Mouse (Mus musculus) midbrain, embryonic 13.5 days (tissue): ENCODE measurements around the gene Tmem233. TPM values are rescaled to one million over a fixed set of nuclear protein-coding genes. Genes with fewer than 3 reads are reported as not detected.

Experiments
- ATAC-seq: fragments of 200-750 bp; cut with Nextera tagmentation; 2 replicates; pipeline ENCODE4 v1.8.0; 2017; ENCODE audit warnings: mild to moderate bottlenecking, moderate TSS enrichment, moderate library complexity
- H3K27ac ChIP-seq: fragments of 300-500 bp; sonication (generic); 2 replicates; pipeline ENCODE4 v1.5.1; 2015; ENCODE audit warnings: inconsistent platforms, mild to moderate bottlenecking, moderate library complexity
- H3K27me3 ChIP-seq: fragments of 300-500 bp; sonication (generic); 2 replicates; pipeline ENCODE4 v1.6.1; 2015; ENCODE audit warnings: mild to moderate bottlenecking, inconsistent platforms
- H3K36me3 ChIP-seq: fragments of 300-500 bp; sonication (generic); 2 replicates; pipeline ENCODE4 v1.6.1; 2015; ENCODE audit warnings: mild to moderate bottlenecking, inconsistent platforms
- H3K4me1 ChIP-seq: fragments of 300-500 bp; sonication (generic); replicated peaks from 2 replicates; pipeline ENCODE4 v1.6.1; 2015; ENCODE audit warnings: inconsistent platforms
- H3K4me2 ChIP-seq: fragments of 300-500 bp; sonication (generic); replicated peaks from 2 replicates; pipeline ENCODE4 v1.6.1; 2015; ENCODE audit warnings: moderate library complexity, mild to moderate bottlenecking, inconsistent platforms
- H3K4me3 ChIP-seq: fragments of 300-500 bp; sonication (generic); replicated peaks from 2 replicates; pipeline ENCODE4 v1.5.1; 2015; ENCODE audit warnings: mild to moderate bottlenecking, inconsistent platforms
- H3K9ac ChIP-seq: fragments of 300-500 bp; sonication (generic); replicated peaks from 2 replicates; pipeline ENCODE4 v1.6.1; 2015; ENCODE audit warnings: mild to moderate bottlenecking, inconsistent platforms
- H3K9me3 ChIP-seq: fragments of 300-500 bp; sonication (generic); 2 replicates; pipeline ENCODE4 v1.6.1; 2016; ENCODE audit warnings: mild to moderate bottlenecking, inconsistent platforms
- WGBS: fragments of 180-500 bp; shearing (Covaris S2); methylation state at CpG from one replicate; pipeline ENCODE4 v1.1.7; 2015; 5-methylcytosine and 5-hydroxymethylcytosine counted together
- polyA plus RNA-seq: library from polyadenylated mRNA; unstranded; fragments of >200 nt; fragmentation: Nextera tagmentation; extraction: Ambion mirVana; gene quantifications from 2 replicates; pipeline ENCODE4 v1.2.1, GENCODE M21; 2015

The Tmem233 gene
- polyA plus RNA-seq, 1 experiment from 2014 or later = not detected

DNA sequence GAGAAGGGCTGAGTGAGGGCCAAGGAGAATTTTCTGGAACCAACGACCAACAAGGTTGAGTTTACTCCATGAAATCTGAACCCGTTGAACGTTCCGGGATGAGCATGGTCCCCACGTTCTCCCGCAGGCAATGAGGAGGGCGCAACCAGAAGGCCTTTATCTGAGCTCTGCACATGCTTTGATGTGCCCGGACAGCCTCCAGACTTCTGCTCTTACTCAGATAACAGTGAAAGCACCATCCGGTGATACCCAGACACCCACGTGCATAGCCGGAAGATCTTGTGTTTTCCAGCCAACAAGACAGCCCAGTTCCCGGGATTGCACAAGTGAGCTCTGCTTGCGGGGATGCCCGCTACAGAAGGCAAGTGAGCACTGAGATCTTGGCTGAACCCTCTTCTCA, 56.5 kb downstream of the Tmem233 start:
- WGBS = 90% methylated on average over 14 of the region's 14 CpGs
- H3K9ac ChIP-seq = no peak overlapping the region
- H3K36me3 ChIP-seq = peaks cover 8% of the 10 kb centered on the region
- no peaks in the 10 kb centered on the region for H3K9me3 ChIP-seq
- peaks cover 18% of the 10 kb centered on the region for H3K27me3 ChIP-seq
- no peak overlapping the region for H3K27ac ChIP-seq
- ATAC-seq = no peak
- H3K4me3 ChIP-seq = no peak overlapping the region
- no peak overlapping the region for H3K4me2 ChIP-seq
- H3K4me1 ChIP-seq = peaks cover 24% of the 10 kb centered on the region

GRCm38 (mm10) chr5:116026107-116026506, 56.9 kb downstream of the Tmem233 start:
- Histone ChIP-seq H3K9ac (no peak overlapping the region), H3K9me3 (no peaks in the 10 kb centered on the region), H3K36me3 (peaks cover 13% of the 10 kb centered on the region), H3K27ac (no peak overlapping the region), H3K4me1 (peaks cover 24% of the 10 kb centered on the region), H3K4me3 (no peak overlapping the region), H3K4me2 (no peak overlapping the region), H3K27me3 (peaks cover 18% of the 10 kb centered on the region)
- ATAC-seq = no peak
- WGBS = 92% methylated on average over 5 of the region's 5 CpGs

DNA sequence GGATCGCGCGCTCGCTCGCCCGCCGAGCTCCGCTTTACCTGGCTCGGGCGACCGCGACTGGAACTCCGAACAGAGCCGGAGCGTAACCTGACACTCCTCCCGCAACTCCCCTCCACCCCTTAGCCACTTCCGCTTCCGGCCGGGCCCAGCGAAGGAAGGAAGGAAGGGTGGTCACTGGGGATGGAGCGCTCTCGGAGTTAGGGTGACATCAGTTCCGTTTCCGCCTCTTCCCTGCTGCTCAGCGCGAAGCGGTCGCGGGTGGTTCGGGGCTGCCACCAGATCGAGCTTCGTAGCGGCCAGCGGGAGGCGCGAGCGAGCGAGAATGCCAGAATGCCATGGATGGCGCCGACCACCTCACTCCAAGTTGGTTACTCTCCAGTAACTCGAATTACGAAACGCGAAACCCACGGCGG, 58.7 kb downstream of the Tmem233 start, which contains the start of gene Prkab1:
TSS of gene Prkab1 (minus strand) at position 182 of the 413 bp plus-strand sequence.
- ATAC-seq = peak; percentile 99
- under 1% methylated on average over 46 of the region's 46 CpGs for WGBS

GRCm38 (mm10) chr5:116023821-116024284, 59.2 kb downstream of the Tmem233 start:
- H3K27ac ChIP-seq = peak overlapping the region; percentile 67; the same call in 1 of the 2 replicates
- H3K27me3 ChIP-seq = 0 out of 2 replicates have a peak, but pooled peaks cover 2% of the 10 kb centered on the region
- peak overlapping the region; percentile 93 for H3K4me3 ChIP-seq
- peaks cover 35% of the 10 kb centered on the region for H3K36me3 ChIP-seq
- peak overlapping the region; percentile 97 for H3K4me2 ChIP-seq
- H3K9me3 ChIP-seq = no peaks in the 10 kb centered on the region
- peak; percentile 87 for ATAC-seq
- H3K9ac ChIP-seq = peak overlapping the region; percentile 89
- under 1% methylated on average over 24 of the region's 28 CpGs for WGBS
- peaks cover 18% of the 10 kb centered on the region for H3K4me1 ChIP-seq

More for the DNA sequence above, 58.7 kb downstream of the Tmem233 start, which contains the start of gene Prkab1:
- Histone ChIP-seq H3K9me3 (no peaks in the 10 kb centered on the region), H3K9ac (peak within 1 kb of the TSS; percentile 89), H3K27me3 (0 out of 2 replicates have a peak, but pooled peaks cover 7% of the 10 kb centered on the region), H3K4me1 (peaks cover 18% of the 10 kb centered on the region), H3K4me3 (peak within 1 kb of the TSS; percentile 93), H3K4me2 (peak within 1 kb of the TSS; percentile 97), H3K27ac (peak within 1 kb of the TSS; percentile 67; the same call in 1 of the 2 replicates), H3K36me3 (peaks cover 30% of the 10 kb centered on the region)

DNA sequence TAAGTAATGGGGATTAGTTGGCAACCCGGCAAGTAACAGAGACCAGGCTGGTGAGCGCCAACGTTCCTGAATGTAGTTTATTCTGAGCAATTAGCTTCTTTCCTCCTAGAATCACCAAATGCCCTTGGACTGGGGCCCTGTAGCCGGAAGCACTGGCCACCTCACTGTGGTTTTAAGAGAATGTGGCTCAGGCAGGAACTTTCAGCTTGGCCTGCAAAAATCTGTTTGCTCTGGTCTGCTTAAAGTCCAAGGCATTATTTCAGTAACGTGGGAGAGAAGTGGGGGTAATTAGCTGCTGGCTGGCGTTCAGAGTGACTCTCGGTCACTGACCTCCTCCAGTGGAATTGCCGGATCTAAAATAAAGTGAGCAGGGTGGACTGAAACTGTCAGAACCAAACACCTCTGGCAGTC, 59.8 kb downstream of the Tmem233 start:
- Histone ChIP-seq H3K4me2 (peak overlapping the region; percentile 97), H3K27me3 (no peaks in the 10 kb centered on the region), H3K4me1 (peaks cover 18% of the 10 kb centered on the region), H3K9ac (peak overlapping the region; percentile 89), H3K4me3 (peak overlapping the region; percentile 93), H3K9me3 (no peaks in the 10 kb centered on the region), H3K36me3 (peaks cover 41% of the 10 kb centered on the region), H3K27ac (no peak overlapping the region)
- 33% methylated on average over 8 of the region's 8 CpGs for WGBS
- no peak for ATAC-seq

- peak overlapping the region; percentile 97 for H3K4me2 ChIP-seq
- no peak for ATAC-seq
- no peaks in the 10 kb centered on the region for H3K27me3 ChIP-seq
- H3K4me1 ChIP-seq = peaks cover 18% of the 10 kb centered on the region
- WGBS = 89% methylated on average over 7 of the region's 7 CpGs
- H3K9me3 ChIP-seq = no peaks in the 10 kb centered on the region
- H3K4me3 ChIP-seq = peak overlapping the region; percentile 93
- H3K27ac ChIP-seq = no peak overlapping the region
- H3K9ac ChIP-seq = peak overlapping the region; percentile 89; the same call in 1 of the 2 replicates
- peaks cover 46% of the 10 kb centered on the region for H3K36me3 ChIP-seq
Measured at GRCm38 (mm10) chr5:116022658-116023200, 60.3 kb downstream of the Tmem233 start.

DNA sequence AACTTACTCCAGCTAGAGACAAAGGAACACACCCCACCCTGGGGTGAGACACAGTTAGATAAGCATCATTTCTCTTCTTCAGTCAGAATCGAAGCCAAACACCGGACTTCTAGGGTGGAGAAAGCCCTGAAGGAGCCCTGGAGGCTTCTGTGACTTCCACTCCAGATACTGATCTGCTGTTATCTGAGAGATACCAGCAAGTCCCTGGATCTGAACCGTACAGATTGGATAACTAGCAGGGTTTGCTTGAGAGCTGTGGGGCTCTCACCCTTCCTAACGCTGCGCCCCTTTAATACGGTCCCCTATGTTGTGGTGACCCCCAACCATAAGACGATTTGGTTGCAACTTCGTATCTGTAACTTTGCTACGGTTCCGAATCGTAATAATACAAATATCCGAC, 60.9 kb downstream of the Tmem233 start:
- 96% methylated on average over 12 of the region's 12 CpGs for WGBS
- H3K4me2 ChIP-seq = 0 out of 2 replicates have a peak overlapping the region, but pooled peaks have one; percentile 97
- H3K9ac ChIP-seq = no peak overlapping the region
- peaks cover 18% of the 10 kb centered on the region for H3K4me1 ChIP-seq
- no peak overlapping the region for H3K4me3 ChIP-seq
- no peak overlapping the region for H3K27ac ChIP-seq
- peaks cover 52% of the 10 kb centered on the region for H3K36me3 ChIP-seq
- no peaks in the 10 kb centered on the region for H3K9me3 ChIP-seq
- no peak for ATAC-seq
- H3K27me3 ChIP-seq = no peaks in the 10 kb centered on the region

DNA sequence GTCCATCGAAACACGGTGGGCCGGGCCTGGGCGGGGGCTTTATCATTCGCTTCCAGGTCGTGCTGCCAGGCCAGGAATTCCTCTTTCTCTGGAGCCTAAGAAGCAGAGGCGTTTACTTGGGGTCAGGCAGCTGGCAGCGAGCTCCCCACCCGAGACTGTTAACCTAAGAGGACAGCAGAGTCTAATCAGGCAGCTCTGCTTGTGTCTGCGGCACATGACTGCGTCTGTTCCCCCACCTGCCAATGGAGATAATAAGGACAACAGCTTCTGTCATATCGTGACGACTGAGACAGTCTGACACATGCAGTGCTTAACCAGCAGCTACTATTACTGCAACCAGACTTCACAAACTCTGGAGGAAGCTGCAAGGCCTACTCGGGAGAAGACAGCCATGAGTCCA, 61.5 kb downstream of the Tmem233 start:
- Histone ChIP-seq H3K4me2 (no peak overlapping the region), H3K9me3 (no peaks in the 10 kb centered on the region), H3K4me3 (no peak overlapping the region), H3K27ac (no peak overlapping the region), H3K4me1 (peaks cover 18% of the 10 kb centered on the region), H3K9ac (no peak overlapping the region), H3K27me3 (no peaks in the 10 kb centered on the region), H3K36me3 (peaks cover 58% of the 10 kb centered on the region)
- ATAC-seq = no peak
- WGBS = 92% methylated on average over 14 of the region's 14 CpGs

GRCm38 (mm10) chr5:116019371-116019770, 63.7 kb downstream of the Tmem233 start:
- no peaks in the 10 kb centered on the region for H3K9me3 ChIP-seq
- H3K36me3 ChIP-seq = peaks cover 80% of the 10 kb centered on the region
- H3K27me3 ChIP-seq = no peaks in the 10 kb centered on the region
- no peak overlapping the region for H3K4me3 ChIP-seq
- peaks cover 18% of the 10 kb centered on the region for H3K4me1 ChIP-seq
- no peak overlapping the region for H3K4me2 ChIP-seq
- no peak overlapping the region for H3K9ac ChIP-seq
- no peak overlapping the region for H3K27ac ChIP-seq
- no peak for ATAC-seq
- 87% methylated on average over 11 of the region's 11 CpGs for WGBS

- H3K4me2 ChIP-seq = no peak overlapping the region
- H3K36me3 ChIP-seq = peaks cover 86% of the 10 kb centered on the region
- no peak overlapping the region for H3K9ac ChIP-seq
- no peak overlapping the region for H3K27ac ChIP-seq
- no peak overlapping the region for H3K4me3 ChIP-seq
- no peak for ATAC-seq
- H3K9me3 ChIP-seq = no peaks in the 10 kb centered on the region
- 83% methylated on average over 6 of the region's 6 CpGs for WGBS
- H3K4me1 ChIP-seq = peaks cover 18% of the 10 kb centered on the region
- no peaks in the 10 kb centered on the region for H3K27me3 ChIP-seq
Measured at GRCm38 (mm10) chr5:116018784-116019183, 64.3 kb downstream of the Tmem233 start.

- no peak overlapping the region for H3K4me2 ChIP-seq
- H3K4me1 ChIP-seq = peaks cover 13% of the 10 kb centered on the region
- peaks cover 91% of the 10 kb centered on the region for H3K36me3 ChIP-seq
- H3K9ac ChIP-seq = no peak overlapping the region
- H3K27me3 ChIP-seq = no peaks in the 10 kb centered on the region
- no peak overlapping the region for H3K27ac ChIP-seq
- H3K4me3 ChIP-seq = no peak overlapping the region
- WGBS = 89% methylated on average over 9 of the region's 9 CpGs
- no peak for ATAC-seq
- no peaks in the 10 kb centered on the region for H3K9me3 ChIP-seq
Measured at GRCm38 (mm10) chr5:116018196-116018595, 64.8 kb downstream of the Tmem233 start.

- no peak for ATAC-seq
- Histone ChIP-seq H3K4me3 (no peak overlapping the region), H3K27ac (no peak overlapping the region), H3K4me1 (peaks cover 4% of the 10 kb centered on the region), H3K4me2 (no peak overlapping the region), H3K9me3 (no peaks in the 10 kb centered on the region), H3K36me3 (peaks cover 99% of the 10 kb centered on the region), H3K27me3 (no peaks in the 10 kb centered on the region), H3K9ac (no peak overlapping the region)
- 97% methylated on average over 8 of the region's 8 CpGs for WGBS
Measured at GRCm38 (mm10) chr5:116017391-116017790, 65.7 kb downstream of the Tmem233 start.
